Mouse (Mus musculus) cerebellum, adult 2 months (tissue): ENCODE results near the gene Krr1.

Source experiments
- CTCF ChIP-seq: fragments of 200-500 bp; IDR thresholded peaks from 2 replicates; pipeline ENCODE4 v1.5.1; 2011; ENCODE audit warnings: low read depth, mild to moderate bottlenecking, control low read depth, low read length, moderate library complexity, borderline replicate concordance; ENCODE audit not compliant: insufficient read depth
- POLR2A ChIP-seq: fragments of 200-500 bp; IDR thresholded peaks from 2 replicates; pipeline ENCODE4 v1.6.1; 2011; ENCODE audit warnings: low read length, control low read depth, borderline replicate concordance; ENCODE audit not compliant: insufficient read depth

GRCm38 (mm10) chr10:111936491-111937145 is 35.8 kb upstream of the Krr1 start:
- TF ChIP-seq CTCF (no peak), POLR2A (no peak)
